9 mouse cellular contexts compared by ENCODE assay signal in the genomic region with DNA sequence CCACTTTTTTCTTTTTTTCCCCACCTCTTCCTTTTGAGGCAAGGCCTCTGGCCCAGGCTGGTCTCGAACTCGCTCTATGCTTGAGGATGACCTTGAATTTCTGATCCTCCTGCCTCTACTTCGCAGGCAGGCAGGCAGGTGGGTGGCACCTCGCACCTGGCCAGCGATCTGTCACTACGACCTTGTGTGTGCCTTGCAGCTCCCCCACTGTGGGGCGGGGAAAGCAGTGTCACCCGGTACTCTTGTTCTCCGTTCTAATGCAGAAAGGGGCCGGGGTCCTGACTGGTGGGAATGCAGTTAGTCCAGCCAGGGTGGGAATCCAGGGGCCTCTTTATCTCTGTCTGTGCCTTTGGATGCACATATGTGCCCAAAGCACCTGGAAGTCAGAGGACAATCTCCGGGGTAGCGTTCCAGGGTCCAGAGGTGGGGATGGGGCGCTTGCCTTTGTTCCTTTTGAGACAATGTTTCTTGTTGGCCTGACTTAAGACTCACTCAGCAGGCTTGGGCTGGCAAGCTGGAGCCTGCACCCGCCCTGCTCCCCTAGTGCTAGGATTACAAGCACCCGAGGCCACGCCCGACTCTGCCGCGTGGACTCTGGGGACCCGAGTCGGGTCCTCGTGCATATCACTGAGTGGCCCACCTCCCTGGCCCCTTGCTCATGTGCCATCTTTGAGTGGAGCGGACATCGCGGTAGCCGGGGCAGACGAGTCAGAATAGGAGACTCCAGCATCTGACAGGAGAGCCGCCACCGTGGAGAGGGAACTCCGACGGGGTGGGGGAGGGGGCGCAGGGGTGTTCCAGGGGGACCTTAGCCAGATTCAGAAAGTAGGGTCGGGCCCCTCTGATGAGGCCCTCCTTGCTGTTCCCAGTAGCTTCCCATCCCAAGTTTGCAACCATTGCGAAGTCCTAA. TPM values are rescaled to one million over a fixed set of nuclear protein-coding genes. Genes with fewer than 3 reads are reported as not detected.
DNase-seq lines count a peak whose midpoint lies in the region; ATAC-seq lines count a peak whose summit lies in the region.
"Had no signal": no experiment of that assay in that cellular context is flagged by ENCODE, and none has a peak within 500 bp of the region (broad histone marks: within the 10 kb centered on the region; RNA-seq: fewer than 3 reads in every experiment).

No protein-coding gene starts in this region.

- ATAC-seq in kidney, embryonic 15.5 days (replicated peaks; ENCODE audit: low FRiP score): no peak
- no peak for ATAC-seq in hindbrain, embryonic 13.5 days (ENCODE audit: low FRiP score)
- no peak for ATAC-seq in midbrain, embryonic 15.5 days (replicated peaks)

- H3K9me3 ChIP-seq in kidney, embryonic 15.5 days (replicated peaks): 0 out of 2 replicates have a peak, but pooled peaks cover 4% of the 10 kb centered on the region
- peaks cover 3% of the 10 kb centered on the region for H3K9me3 ChIP-seq in embryonic facial prominence, embryonic 10.5 days
- H3K9me3 ChIP-seq in hindbrain, embryonic 13.5 days: 0 out of 2 replicates have a peak, but pooled peaks cover 3% of the 10 kb centered on the region
- no peaks in the 10 kb centered on the region for H3K9me3 ChIP-seq in midbrain, embryonic 15.5 days

- peak overlapping the region; percentile 30 for H3K4me3 ChIP-seq in kidney, embryonic 15.5 days (replicated peaks)
- peak overlapping the region; percentile 50 for H3K4me3 ChIP-seq in embryonic facial prominence, embryonic 10.5 days
- H3K4me3 ChIP-seq in hindbrain, embryonic 13.5 days: peak overlapping the region; percentile 22
- peak overlapping the region; percentile 4; the same call in 1 of the 2 replicates for H3K4me3 ChIP-seq in midbrain, embryonic 15.5 days

- no peak overlapping the region for H3K9ac ChIP-seq in kidney, embryonic 15.5 days
- peak overlapping the region; percentile 53; the same call in 1 of the 2 replicates for H3K9ac ChIP-seq in hindbrain, embryonic 13.5 days
- H3K9ac ChIP-seq in midbrain, embryonic 15.5 days: no peak overlapping the region

- no peak overlapping the region for H3K27ac ChIP-seq in kidney, embryonic 15.5 days
- 0 out of 2 replicates have a peak overlapping the region, but pooled peaks have one; percentile 12 for H3K27ac ChIP-seq in embryonic facial prominence, embryonic 10.5 days (replicated peaks)
- no peak overlapping the region for H3K27ac ChIP-seq in hindbrain, embryonic 13.5 days
- H3K27ac ChIP-seq in midbrain, embryonic 15.5 days: no peak overlapping the region

- no peak for DNase-seq in kidney, postnatal 4 days
- DNase-seq in embryonic facial prominence, embryonic 10.5 days (ENCODE audit: low spot score): peak; percentile 54
- no peak for DNase-seq in frontal cortex, postnatal 36 days (ENCODE audit: low spot score in 2 of 2)
- no peak for DNase-seq in spleen, postnatal 36 days (ENCODE audit: low spot score in 2 of 2)
- DNase-seq in layer of hippocampus, adult 11-12 months (ENCODE audit: low spot score): no peak

- peak overlapping the region; percentile 61 for H3K4me2 ChIP-seq in kidney, embryonic 15.5 days
- peak overlapping the region; percentile 46 for H3K4me2 ChIP-seq in hindbrain, embryonic 13.5 days
- H3K4me2 ChIP-seq in midbrain, embryonic 15.5 days: peak overlapping the region; percentile 35

- H3K4me1 ChIP-seq in kidney, embryonic 15.5 days: peaks cover 32% of the 10 kb centered on the region
- H3K4me1 ChIP-seq in embryonic facial prominence, embryonic 10.5 days: peaks cover 21% of the 10 kb centered on the region
- H3K4me1 ChIP-seq in hindbrain, embryonic 13.5 days (replicated peaks): peaks cover 21% of the 10 kb centered on the region
- peaks cover 17% of the 10 kb centered on the region for H3K4me1 ChIP-seq in midbrain, embryonic 15.5 days

- WGBS in kidney, embryonic 15.5 days: 6% methylated on average over 34 of the region's 34 CpGs
- 6% methylated on average over 34 of the region's 34 CpGs for WGBS in embryonic facial prominence, embryonic 10.5 days
- 8% methylated on average over 34 of the region's 34 CpGs for WGBS in hindbrain, embryonic 13.5 days
- 7% methylated on average over 34 of the region's 34 CpGs for WGBS in midbrain, embryonic 15.5 days

- peaks cover 72% of the 10 kb centered on the region for H3K27me3 ChIP-seq in kidney, embryonic 15.5 days
- peaks cover 86% of the 10 kb centered on the region for H3K27me3 ChIP-seq in embryonic facial prominence, embryonic 10.5 days (replicated peaks; ENCODE audit: low read depth, poor library complexity, severe bottlenecking)
- peaks cover 88% of the 10 kb centered on the region for H3K27me3 ChIP-seq in hindbrain, embryonic 13.5 days
- peaks cover 46% of the 10 kb centered on the region for H3K27me3 ChIP-seq in midbrain, embryonic 15.5 days (replicated peaks)

- no peaks in the 10 kb centered on the region for H3K36me3 ChIP-seq in kidney, embryonic 15.5 days
- no peaks in the 10 kb centered on the region for H3K36me3 ChIP-seq in embryonic facial prominence, embryonic 10.5 days (replicated peaks)
- H3K36me3 ChIP-seq in hindbrain, embryonic 13.5 days: no peaks in the 10 kb centered on the region
- H3K36me3 ChIP-seq in midbrain, embryonic 15.5 days (replicated peaks): no peaks in the 10 kb centered on the region

RNA-seq across cellular contexts. Expression of gene Aym1, which starts 22.2 kb away (rescaled TPM):
- polyA plus RNA-seq in kidney, embryonic 15.5 days (2015; fragmentation: Nextera tagmentation; extraction: Ambion mirVana): not detected in 2 replicates
- polyA plus RNA-seq in embryonic facial prominence, embryonic 10.5 days (2016; fragmentation: Nextera tagmentation; extraction: Ambion mirVana): not detected in 2 replicates
- not detected in 2 replicates for polyA plus RNA-seq in hindbrain, embryonic 13.5 days (2015; fragmentation: Nextera tagmentation; extraction: Ambion mirVana)
- not detected in 2 replicates for polyA plus RNA-seq in midbrain, embryonic 15.5 days (2015; fragmentation: Nextera tagmentation; extraction: Ambion mirVana)
- polyA plus RNA-seq: large intestine, adult 2 months had no signal

RNA-seq across cellular contexts. Expression of gene Sgsm1, which starts 24.3 kb away (rescaled TPM):
- 6.3 and 6.4 TPM in 2 replicates for polyA plus RNA-seq in kidney, embryonic 15.5 days (2015; fragmentation: Nextera tagmentation; extraction: Ambion mirVana)
- 15.1 and 18.0 TPM in 2 replicates for polyA plus RNA-seq in embryonic facial prominence, embryonic 10.5 days (2016; fragmentation: Nextera tagmentation; extraction: Ambion mirVana)
- 14.2 and 14.5 TPM in 2 replicates for polyA plus RNA-seq in hindbrain, embryonic 13.5 days (2015; fragmentation: Nextera tagmentation; extraction: Ambion mirVana)
- 23.9 and 27.4 TPM in 2 replicates for polyA plus RNA-seq in midbrain, embryonic 15.5 days (2015; fragmentation: Nextera tagmentation; extraction: Ambion mirVana)
